Mouse (Mus musculus): ENCODE measurements at regions not wholly inside any gene's neighbourhood (a gene's known extent, or its start where the extent isn't known, plus 50 kb on each side); places are given as distances from the start of the nearest gene placed in this dataset.

GRCm38 (mm10) chr6:22634740-22635139, 240.6 kb upstream of the Ptprz1 start:
- no peaks in the 10 kb centered on the region for H3K4me1 ChIP-seq (ENCODE audit: control insufficient read depth, insufficient read depth)
- TF ChIP-seq EP300 (IDR thresholded peaks at IDR 0.05; ENCODE audit: low read depth) (no peak), CTCF (IDR thresholded peaks at IDR 0.05; ENCODE audit: low read depth) (no peak)
- H3K27me3 ChIP-seq (ENCODE audit: control insufficient read depth, insufficient read depth, low read length), result no peaks in the 10 kb centered on the region
- no peaks in the 10 kb centered on the region for H3K36me3 ChIP-seq (replicated peaks; ENCODE audit: control insufficient read depth, insufficient read depth, low read length)
- DNase-seq (ENCODE audit: low spot score) (no peak), ATAC-seq (ENCODE audit: insufficient read depth, low read depth) (no peak)
- no peak overlapping the region for H3K4me3 ChIP-seq (ENCODE audit: low read depth, low read length)
- no peak overlapping the region for H3K27ac ChIP-seq (ENCODE audit: low read depth)
- WGBS, result 76% methylated on average over 5 of the region's 5 CpGs
- H3K9me3 ChIP-seq (replicated peaks; ENCODE audit: control insufficient read depth, low read length), result no peaks in the 10 kb centered on the region
- no peak overlapping the region for H3K4me2 ChIP-seq (ENCODE audit: low read depth, low read length)
- no peak overlapping the region for H3K9ac ChIP-seq (replicated peaks; ENCODE audit: low read depth, low read length)

DNA sequence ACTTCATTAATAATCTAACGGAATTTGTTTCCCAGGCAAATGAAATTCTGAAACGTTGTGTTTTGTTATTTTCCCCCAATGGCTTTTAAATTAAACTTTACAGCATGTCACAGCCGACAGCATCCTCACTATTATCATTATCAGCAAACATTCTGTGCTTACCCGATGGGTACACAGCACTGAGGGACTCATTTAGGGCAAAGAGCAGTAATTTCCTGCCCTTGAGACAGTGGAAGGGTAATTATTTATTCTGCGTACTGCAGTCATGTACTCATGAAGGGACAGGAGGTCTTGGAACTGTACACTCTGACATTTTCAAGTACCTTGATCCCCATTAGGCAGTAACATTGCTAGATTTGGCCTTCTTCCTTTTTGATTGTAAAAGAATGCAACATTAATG, 235.5 kb upstream of the Fam3c start:
- Histone ChIP-seq H3K27ac (ENCODE audit: low read depth) (no peak overlapping the region), H3K4me1 (ENCODE audit: control insufficient read depth, insufficient read depth) (no peaks in the 10 kb centered on the region), H3K4me2 (ENCODE audit: low read depth, low read length) (no peak overlapping the region), H3K4me3 (ENCODE audit: low read depth, low read length) (no peak overlapping the region), H3K27me3 (ENCODE audit: control insufficient read depth, insufficient read depth, low read length) (no peaks in the 10 kb centered on the region), H3K9ac (replicated peaks; ENCODE audit: low read depth, low read length) (no peak overlapping the region), H3K36me3 (replicated peaks; ENCODE audit: control insufficient read depth, insufficient read depth, low read length) (no peaks in the 10 kb centered on the region), H3K9me3 (replicated peaks; ENCODE audit: control insufficient read depth, low read length) (no peaks in the 10 kb centered on the region)
- DNase-seq (ENCODE audit: low spot score), result no peak
- TF ChIP-seq EP300 (IDR thresholded peaks at IDR 0.05; ENCODE audit: low read depth), result no peak
- no peak for TF ChIP-seq CTCF (IDR thresholded peaks at IDR 0.05; ENCODE audit: low read depth)
- WGBS, result 65% methylated on average over 5 of the region's 5 CpGs
- no peak for ATAC-seq (ENCODE audit: insufficient read depth, low read depth)

- Histone ChIP-seq H3K36me3 (replicated peaks; ENCODE audit: control insufficient read depth, insufficient read depth, low read length) (no peaks in the 10 kb centered on the region), H3K4me1 (ENCODE audit: control insufficient read depth, insufficient read depth) (no peaks in the 10 kb centered on the region), H3K4me3 (ENCODE audit: low read depth, low read length) (no peak overlapping the region), H3K27ac (ENCODE audit: low read depth) (no peak overlapping the region), H3K9me3 (replicated peaks; ENCODE audit: control insufficient read depth, low read length) (no peaks in the 10 kb centered on the region), H3K4me2 (ENCODE audit: low read depth, low read length) (no peak overlapping the region), H3K27me3 (ENCODE audit: control insufficient read depth, insufficient read depth, low read length) (no peaks in the 10 kb centered on the region), H3K9ac (replicated peaks; ENCODE audit: low read depth, low read length) (no peak overlapping the region)
- WGBS, result 69% methylated on average over 4 of the region's 4 CpGs
- TF ChIP-seq EP300 (IDR thresholded peaks at IDR 0.05; ENCODE audit: low read depth) (no peak), CTCF (IDR thresholded peaks at IDR 0.05; ENCODE audit: low read depth) (no peak)
- ATAC-seq (ENCODE audit: insufficient read depth, low read depth), result no peak
- DNase-seq (ENCODE audit: low spot score), result no peak
Observed at GRCm38 (mm10) chr6:22584851-22585250, 228.8 kb upstream of the Fam3c start.

GRCm38 (mm10) chr6:22572925-22573324, 216.9 kb upstream of the Fam3c start:
- TF ChIP-seq EP300 (IDR thresholded peaks at IDR 0.05; ENCODE audit: low read depth), result no peak
- TF ChIP-seq CTCF (IDR thresholded peaks at IDR 0.05; ENCODE audit: low read depth), result no peak
- DNase-seq (ENCODE audit: low spot score), result no peak
- WGBS, result 33% methylated on average over 1 of the region's 1 CpGs

DNA sequence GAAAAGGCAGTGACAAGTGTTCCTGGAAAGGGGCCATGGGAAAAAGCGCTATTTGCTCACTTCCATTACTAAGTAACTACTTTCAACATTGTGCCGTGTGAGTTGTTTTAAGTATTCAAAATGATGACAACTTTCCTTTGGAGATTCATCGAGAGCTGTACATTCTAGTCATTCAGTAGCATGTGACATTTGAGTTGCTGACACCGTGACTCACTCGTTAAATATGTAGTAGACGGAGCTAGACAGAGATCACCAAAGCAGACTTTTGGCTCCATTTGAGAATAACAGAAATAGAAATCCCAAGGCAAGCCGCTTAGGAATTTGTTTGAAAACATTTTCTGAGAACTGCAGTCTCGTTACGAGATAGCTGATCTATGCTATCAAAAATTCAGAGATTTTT, 211.8 kb upstream of the Fam3c start:
- Histone ChIP-seq H3K4me3 (ENCODE audit: low read depth, low read length) (no peak overlapping the region), H3K9ac (replicated peaks; ENCODE audit: low read depth, low read length) (no peak overlapping the region), H3K27ac (ENCODE audit: low read depth) (no peak overlapping the region), H3K4me1 (ENCODE audit: control insufficient read depth, insufficient read depth) (no peaks in the 10 kb centered on the region), H3K9me3 (replicated peaks; ENCODE audit: control insufficient read depth, low read length) (no peaks in the 10 kb centered on the region), H3K36me3 (replicated peaks; ENCODE audit: control insufficient read depth, insufficient read depth, low read length) (no peaks in the 10 kb centered on the region), H3K4me2 (ENCODE audit: low read depth, low read length) (no peak overlapping the region), H3K27me3 (ENCODE audit: control insufficient read depth, insufficient read depth, low read length) (no peaks in the 10 kb centered on the region)
- WGBS, result 51% methylated on average over 9 of the region's 9 CpGs
- no peak for TF ChIP-seq CTCF (IDR thresholded peaks at IDR 0.05; ENCODE audit: low read depth)
- no peak for TF ChIP-seq EP300 (IDR thresholded peaks at IDR 0.05; ENCODE audit: low read depth)
- DNase-seq (ENCODE audit: low spot score) (peak; percentile 9), ATAC-seq (ENCODE audit: insufficient read depth, low read depth) (no peak)

More at GRCm38 (mm10) chr6:22572925-22573324, 216.9 kb upstream of the Fam3c start:
- no peak for ATAC-seq (ENCODE audit: insufficient read depth, low read depth)
- Histone ChIP-seq H3K9ac (replicated peaks; ENCODE audit: low read depth, low read length) (no peak overlapping the region), H3K4me2 (ENCODE audit: low read depth, low read length) (no peak overlapping the region), H3K27me3 (ENCODE audit: control insufficient read depth, insufficient read depth, low read length) (no peaks in the 10 kb centered on the region), H3K36me3 (replicated peaks; ENCODE audit: control insufficient read depth, insufficient read depth, low read length) (no peaks in the 10 kb centered on the region), H3K27ac (ENCODE audit: low read depth) (no peak overlapping the region), H3K9me3 (replicated peaks; ENCODE audit: control insufficient read depth, low read length) (no peaks in the 10 kb centered on the region), H3K4me1 (ENCODE audit: control insufficient read depth, insufficient read depth) (no peaks in the 10 kb centered on the region), H3K4me3 (ENCODE audit: low read depth, low read length) (no peak overlapping the region)

Data from heart, postnatal 0 days (tissue).